Mouse (Mus musculus): ENCODE results near the gene Slc45a1.

DNA sequence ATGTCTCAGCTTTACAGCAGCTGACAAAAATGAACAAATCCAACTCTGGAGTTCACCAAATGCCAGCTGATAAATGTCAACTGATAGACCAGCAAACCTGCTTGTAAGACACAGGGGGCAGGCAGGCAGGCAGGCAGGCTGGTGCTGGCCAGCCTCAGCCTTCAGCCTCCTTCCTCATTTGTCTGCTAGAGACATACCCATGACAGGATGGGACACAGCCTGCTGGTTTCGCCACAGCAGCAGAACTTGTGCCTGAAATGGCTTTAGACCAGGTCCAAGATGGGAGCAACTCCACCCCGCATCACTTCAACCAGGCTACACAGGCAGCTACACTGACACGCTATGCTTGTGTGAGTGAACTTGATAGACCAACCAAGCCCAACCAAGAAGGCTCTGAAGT, 46.2 kb downstream of the Slc45a1 start:
- TF ChIP-seq POLR2A (IDR thresholded peaks at IDR 0.05; ENCODE audit: borderline replicate concordance, control insufficient read depth, low read depth, low read length), result no peak
- no peak for TF ChIP-seq CTCF (IDR thresholded peaks at IDR 0.05; ENCODE audit: control insufficient read depth, insufficient read depth, low read length)
